Mouse (Mus musculus) urinary bladder, adult 2 months (tissue): ENCODE measurements around the gene Rtn4. TPM values are rescaled to one million over a fixed set of nuclear protein-coding genes. Genes with fewer than 3 reads are reported as not detected.
"Not testable (repeated sequence)": the region's sequence is repeated elsewhere in the genome, so short reads cannot be mapped to it uniquely, and the experiment has no call there.

Source experiments
- DNase-seq: peaks from one replicate; pipeline ENCODE4 v3.0.0; 2022; ENCODE audit warnings: low spot score
- polyA plus RNA-seq: library from polyadenylated mRNA; depleted of rRNA; stranded (reverse); fragments of >200 nt; gene quantifications from 2 replicates; pipeline ENCODE4 v1.2.3, GENCODE M21; 2012; rRNA removed

The Rtn4 gene
- polyA plus RNA-seq, result 292 and 342 TPM in 2 replicates

DNA sequence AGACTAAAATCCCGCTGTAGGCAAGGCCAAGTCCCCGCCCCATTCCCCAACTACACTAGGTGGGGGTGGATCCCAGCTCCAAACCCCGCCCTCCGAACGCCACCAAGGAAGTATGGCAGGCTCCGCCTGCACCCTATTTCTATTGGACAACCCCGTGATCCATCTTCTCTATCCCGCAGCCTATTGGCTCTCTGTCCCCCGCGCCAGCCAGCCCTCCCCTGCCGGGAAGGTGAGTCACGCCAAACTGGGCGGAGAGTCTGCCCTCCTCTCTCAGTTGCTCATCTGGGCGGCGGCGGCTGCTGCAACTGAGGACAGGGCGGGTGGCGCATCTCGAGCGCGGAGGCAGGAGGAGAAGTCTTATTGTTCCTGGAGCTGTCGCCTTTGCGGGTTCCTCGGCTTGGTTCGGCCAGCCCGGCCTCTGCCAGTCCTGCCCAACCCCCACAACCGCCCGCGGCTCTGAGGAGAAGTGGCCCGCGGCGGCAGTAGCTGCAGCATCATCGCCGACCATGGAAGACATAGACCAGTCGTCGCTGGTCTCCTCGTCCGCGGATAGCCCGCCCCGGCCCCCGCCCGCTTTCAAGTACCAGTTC lies at the start of gene Rtn4:
TSS of gene Rtn4 (plus strand) at position 265 of the 590 bp plus-strand sequence.
- DNase-seq, result peak; percentile 93

DNA sequence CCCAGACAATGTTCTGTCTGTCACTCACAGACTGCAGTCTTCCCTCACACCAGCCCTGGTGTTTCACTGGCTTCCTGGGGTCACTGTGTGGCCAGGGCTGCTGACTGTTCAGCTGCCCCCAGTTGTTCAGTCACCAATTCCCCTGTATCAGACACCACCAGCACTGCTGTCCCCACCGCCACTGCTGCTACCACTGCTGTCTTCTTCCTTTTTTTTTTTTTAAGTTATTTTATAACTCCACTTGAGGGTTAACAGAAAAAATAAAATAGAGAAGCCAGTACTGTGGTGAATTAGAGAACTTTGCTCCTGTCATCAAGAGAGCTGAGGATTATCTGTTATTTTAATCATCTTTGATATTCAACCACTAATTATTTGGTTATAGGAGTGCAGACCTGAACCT lies 48.3 kb upstream of the Rtn4 start:
- DNase-seq, result no peak

DNA sequence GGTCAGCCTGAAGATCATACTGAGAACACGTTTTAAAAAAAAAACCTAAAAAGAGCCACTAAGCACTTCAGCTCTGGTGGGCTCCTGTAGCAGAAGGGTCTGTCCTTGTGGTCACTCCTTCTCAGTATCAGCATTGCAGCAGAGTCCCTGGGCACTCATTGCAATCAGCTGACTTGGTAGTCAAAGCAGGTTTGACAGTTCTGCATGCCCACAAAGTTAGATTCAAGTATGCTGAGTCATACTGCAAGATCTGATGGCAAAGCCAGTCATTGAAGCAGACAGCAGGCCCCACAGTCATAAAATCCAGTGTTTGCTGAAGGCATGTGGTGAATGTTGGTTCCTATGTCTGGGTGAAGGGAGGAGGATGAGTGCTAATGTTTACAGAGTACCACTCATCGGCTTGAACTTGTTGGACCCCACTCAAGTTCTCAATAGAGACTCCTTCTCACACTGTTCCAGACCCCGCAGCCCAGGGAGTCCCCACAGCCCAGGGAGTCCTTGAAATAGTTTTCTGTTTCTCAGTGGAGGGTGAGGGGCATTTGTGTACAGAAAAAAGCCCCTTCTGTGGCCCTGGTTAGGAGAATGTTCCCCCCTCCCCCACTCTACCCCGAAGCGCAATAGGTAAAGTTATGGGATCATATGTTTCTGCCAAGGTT lies 47.2 kb upstream of the Rtn4 start:
- DNase-seq, result no peak

DNA sequence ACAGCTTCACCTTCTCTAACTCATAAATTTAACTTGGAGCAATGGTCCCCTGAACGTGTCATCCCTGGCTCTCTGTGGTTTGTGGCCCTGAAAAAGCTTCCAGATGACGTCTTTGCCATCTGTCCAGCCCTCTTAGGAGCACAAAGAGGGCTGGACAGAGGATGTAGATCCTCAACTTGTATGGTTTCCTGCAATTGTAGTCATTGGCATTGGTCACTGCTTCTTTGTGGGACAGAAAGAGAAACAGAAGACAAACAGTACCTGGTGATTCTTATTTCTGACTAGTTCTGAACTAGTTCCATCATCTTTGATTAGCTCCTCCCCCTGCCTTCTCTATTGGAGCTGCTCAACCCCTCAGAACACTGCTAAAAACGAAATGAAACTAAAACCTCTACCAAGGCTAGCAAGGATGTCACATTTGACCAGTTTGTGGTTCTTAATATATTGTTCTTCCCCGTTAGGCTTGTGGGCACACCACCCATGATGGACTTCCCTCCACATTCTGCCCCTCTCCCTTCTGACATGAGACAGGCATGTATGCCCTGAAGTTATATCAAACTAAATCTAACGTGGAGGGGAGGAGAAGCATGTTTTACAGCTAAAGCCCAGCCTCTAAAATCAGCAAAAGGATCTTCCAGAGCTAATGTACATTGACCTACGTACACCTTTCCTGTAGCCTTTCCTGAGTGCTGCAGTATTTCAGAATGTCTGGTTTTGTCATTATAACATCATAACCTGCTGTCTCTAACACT lies 45.0 kb upstream of the Rtn4 start:
- DNase-seq, result no peak

DNA sequence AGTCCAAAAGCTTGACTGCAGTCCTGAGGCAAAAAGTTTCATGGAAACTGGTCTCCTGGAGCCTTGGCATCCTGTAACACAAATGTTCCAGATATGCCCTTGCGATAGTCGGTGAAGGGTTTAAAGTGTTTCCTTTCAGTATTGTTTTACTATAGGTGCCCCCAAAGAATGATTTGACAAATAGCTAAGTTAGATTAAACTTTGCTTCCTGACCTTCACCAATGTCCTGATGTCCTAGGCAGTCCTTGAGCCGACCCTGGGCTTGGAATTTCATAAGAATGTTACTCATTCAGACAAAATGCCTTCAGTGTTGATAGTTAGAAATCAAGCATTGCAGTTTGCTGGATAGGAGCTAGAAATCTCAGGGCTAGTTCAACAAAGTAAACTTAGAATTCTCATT lies 37.4 kb upstream of the Rtn4 start:
- DNase-seq, result not testable (repeated sequence)

DNA sequence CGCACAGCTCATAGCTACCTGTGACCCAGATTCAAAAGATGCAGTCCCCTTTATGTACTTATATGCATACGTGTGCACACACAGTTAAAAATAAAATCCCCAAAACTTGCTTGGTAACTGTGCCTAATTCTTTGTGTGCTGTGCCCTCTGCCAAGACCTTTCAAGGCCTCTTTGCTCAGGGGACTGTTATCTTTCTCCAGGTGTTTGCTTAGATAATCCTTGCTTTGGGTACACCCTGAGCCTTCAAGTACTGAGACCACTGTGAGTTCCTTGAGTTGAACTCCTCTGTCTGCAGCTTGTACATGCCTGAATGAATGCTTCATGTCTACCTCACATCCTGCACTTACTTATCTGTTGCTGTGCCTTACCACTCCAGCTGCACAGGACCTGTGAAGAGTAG lies 32.0 kb upstream of the Rtn4 start:
- no peak for DNase-seq

DNA sequence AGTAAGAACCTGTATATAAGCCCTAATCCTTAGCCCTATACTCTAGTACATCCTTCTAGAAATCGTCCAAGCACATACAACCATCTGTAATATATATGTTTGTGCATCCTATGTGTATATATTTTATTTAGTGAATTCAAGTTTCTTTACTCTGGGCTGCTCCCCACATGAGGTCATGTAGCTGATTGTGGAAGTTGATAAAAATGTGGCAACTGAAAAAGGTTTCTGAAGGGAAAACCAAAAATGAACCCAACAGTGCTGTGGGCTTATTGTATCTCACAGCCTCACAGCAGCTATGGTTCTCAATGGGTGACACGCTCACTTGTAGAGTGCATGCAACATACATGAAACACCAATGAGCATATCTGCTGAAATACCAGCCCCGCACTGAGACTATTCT lies 25.1 kb upstream of the Rtn4 start:
- no peak for DNase-seq

DNA sequence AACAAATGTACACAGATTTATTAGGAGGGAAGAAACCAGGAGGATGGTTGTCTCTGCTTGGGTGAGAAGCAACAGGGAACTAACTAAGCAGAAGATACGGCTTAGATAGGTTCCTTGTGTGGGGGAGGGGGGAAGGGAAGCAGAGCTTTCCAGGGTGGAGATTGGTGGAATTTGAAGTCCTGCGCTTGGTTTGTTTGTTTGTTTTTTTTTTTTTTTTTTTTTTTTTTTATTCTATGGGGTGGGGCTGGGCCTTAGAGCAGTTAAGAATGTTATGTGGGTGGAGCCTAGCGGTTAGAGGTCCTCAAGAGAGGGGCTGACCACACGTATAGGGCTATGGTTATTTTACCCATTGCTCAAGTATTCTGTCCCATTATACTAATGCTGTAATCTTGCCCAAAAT lies 23.0 kb upstream of the Rtn4 start:
- no peak for DNase-seq

DNA sequence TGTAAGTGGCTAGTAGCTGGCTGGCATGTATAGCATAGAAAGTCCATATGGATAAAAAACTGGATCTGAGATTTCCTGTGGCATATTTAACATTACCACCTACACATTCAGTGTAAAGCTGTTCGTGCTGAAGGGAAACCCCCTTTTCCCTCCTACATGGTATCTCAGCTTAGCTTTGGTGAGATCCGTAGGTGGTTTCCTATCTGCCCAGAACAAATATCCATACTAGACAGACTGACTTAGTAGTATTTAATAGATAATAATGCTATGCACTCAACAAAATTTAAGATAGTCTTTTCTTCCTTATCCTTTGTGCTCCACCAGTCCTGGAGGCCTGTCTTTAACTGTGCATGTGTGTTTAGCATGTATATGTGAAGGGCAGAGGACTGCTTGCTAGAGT lies 19.4 kb upstream of the Rtn4 start:
- DNase-seq, result no peak

DNA sequence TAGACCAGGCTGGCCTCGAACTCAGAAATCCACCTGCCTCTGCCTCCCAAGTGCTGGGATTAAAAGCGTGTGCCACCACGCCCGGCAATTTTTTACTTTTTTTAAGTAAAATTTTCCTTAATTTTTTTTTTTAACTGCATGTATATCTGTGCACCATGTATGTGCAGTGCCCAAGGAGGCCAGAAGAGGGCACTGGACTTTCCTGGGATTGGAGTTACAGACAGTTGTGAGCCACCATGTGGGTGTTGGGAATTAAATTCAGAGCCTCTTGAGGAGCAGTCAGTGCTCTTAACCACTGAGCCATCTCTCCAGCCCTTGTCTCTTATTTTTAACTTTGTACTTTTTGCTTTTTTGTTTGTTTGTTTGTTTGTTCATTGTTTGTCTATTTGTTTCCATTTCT lies 16.0 kb upstream of the Rtn4 start:
- DNase-seq, result no peak

DNA sequence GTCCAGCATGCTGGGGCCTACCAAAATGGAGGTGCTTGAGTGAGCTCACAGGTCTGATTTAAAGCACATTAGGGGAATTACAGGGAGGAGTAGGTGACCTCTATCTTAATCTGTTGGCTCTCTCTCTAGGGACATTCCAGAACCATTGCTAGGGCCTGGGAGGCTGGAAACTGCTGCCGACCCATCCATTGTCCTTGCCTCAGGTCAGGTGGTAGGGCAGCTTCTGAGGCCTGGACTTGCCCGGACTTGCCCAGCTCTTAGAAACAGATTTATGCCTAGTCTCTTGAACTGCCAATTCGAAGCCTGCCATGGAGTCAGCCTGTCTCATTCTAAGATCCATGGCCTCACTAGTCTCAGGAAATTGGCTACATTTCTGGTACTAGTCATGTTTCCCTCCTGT lies 12.8 kb upstream of the Rtn4 start:
- DNase-seq, result no peak

DNA sequence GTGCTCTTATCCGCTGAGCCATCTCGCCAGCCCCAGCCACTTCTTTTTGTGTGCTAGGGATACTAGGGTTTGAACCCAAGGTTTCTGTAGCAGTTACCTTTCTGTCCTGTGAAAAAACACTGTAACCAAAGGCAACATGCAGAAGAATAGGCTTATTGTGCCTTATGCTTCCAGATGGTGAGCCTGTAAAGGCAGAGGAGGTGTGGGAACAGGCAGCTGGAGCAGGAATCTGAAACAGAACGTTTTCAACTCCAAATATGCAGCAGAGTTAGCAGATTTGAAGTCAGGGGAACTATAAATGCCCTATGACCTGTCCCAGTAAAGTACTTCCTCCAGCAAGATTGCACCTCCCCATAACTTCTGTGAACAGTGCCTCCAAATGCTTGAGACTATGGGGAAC lies 12.0 kb upstream of the Rtn4 start:
- DNase-seq, result no peak

DNA sequence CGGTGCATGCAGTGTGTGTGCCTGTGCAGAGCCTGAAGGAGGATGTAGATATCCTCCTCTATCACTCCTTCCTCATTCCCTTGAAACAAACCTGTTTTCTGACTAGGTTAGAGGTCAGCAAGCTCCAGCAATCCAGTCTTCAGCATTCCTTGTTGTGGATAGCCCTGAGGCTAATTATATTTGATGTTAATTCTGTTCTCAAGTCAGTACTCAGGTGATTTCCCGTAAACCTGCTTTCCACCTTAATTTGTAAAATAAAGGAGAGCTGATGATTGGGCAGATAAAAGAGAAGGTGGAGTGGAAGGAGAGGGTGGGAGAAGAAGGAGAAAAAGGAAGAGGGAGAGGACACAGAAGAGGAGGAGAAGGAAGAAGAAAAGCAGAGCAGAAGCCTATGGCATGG lies 8.5 kb upstream of the Rtn4 start:
- DNase-seq, result no peak

DNA sequence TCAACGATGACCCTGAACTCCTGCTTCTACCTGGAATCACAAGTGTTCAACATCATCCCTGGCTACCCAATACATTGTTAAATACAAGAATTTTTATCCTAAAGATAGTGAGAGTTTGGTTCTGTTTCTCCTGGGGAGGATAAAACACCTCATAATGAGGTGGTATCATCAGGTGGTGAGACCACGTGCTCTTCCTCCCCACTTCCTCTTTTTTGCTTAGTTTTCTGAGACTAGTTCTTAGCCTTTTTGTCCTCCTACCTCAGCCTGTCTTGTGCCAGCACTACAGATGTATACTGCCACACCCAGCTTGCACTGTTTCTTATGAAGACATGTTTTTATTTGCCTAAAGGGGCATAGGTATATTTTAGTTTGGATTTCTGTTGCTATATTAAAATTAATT lies 6.6 kb upstream of the Rtn4 start:
- DNase-seq, result no peak

DNA sequence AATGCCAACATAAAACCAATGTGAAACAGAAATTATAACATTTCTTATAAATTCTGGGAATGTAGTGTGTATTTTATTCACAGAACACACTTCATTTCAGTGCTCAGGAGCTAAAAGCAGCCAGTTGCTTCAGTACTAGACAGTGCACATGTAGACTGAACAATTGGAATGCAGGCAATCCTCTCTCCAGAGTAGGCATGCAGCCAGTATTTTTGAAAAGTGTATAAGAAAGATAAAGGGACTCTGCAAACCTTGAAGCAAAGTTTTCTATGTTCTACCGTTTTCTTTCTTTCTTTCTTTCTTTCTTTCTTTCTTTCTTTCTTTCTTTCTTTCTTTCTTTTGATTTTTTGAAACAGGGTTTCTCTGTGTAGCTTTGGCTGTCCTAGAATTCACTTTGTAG lies 1.2 kb upstream of the Rtn4 start:
- no peak for DNase-seq

DNA sequence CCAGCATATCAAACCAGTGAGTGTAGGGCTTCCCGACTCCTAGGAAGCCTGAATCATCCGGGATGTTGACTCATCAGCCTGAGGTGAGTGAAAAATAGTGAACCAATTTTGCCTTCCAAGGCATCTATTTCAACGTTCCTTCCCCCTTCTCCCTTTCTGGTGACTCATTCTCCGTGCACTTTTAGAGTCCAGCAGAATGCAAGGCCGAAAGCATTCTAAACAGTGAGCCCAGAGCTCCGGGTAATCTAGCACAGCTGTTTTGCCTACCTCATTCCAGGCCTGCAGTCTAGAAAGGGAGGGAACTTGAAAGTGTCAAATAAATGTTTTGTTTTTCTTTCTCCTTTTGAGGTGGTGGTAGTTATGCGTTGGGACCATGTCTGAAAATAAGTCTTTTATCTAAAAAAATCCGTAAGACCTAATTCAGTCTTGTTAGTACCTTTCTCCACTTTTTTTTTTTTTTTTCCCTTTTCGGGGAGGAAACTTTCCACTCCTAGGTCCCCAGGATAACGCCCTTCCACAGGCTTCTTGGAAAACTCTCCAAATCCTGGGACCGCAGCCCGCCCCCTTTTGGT lies 550 bp upstream of the Rtn4 start:
- DNase-seq, result no peak

DNA sequence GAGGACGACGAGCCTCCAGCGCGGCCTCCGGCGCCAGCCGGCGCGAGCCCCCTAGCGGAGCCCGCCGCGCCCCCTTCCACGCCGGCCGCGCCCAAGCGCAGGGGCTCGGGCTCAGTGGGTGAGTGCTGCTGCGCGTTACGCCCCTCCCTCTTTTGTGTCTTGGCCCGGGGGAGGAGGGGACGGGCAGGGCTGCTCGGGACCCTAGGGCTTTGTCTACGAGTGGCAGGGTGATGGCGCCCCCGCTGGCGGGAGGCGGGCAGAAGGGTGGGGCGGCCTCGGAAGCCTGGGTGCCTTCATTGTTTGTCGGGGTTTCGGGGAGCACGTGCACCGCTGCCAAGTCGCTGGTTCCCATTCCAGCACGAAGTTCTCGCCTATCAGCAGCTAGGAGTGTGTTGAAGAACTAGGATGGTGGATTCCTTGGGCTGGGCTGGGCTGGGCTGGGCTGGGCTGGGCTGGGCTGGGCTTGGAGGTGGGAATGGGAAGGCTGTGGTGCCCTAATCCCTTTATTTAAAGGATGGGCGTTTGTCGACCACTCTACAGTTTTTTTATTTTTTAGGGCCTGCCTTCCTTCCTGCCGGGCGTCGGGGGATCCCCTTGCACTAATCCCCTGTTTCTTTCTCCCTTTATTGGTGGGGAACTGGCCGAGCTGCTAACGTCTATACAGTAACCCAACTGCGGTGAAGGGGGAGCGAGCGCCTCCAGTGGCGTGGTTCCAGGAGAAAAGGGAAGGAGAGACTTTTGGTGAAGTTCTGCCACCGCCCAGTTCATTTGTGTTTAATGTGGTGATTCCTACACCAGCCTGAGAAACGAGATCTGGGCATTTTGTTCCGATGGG lies 1.0 kb downstream of the Rtn4 start:
- DNase-seq, result peak; percentile 85

DNA sequence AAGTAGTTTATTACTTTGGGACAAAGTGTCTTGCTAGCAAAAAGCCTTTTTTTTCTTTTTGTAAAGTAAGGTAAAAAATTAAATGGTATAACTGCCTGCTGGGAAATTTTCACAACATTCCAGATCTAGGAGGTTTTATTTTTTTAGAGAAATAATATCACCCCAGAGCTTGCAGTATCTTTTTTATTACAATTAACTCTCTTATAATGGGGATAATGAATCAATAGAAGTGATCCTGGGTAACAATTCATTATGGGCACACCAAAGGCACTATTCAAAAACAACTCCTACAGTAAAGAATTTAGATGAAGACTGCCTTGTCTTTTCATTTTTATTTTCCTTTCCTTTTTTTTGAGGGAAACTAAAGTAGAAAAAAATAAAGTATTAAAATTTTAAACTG lies 2.0 kb downstream of the Rtn4 start:
- no peak for DNase-seq

DNA sequence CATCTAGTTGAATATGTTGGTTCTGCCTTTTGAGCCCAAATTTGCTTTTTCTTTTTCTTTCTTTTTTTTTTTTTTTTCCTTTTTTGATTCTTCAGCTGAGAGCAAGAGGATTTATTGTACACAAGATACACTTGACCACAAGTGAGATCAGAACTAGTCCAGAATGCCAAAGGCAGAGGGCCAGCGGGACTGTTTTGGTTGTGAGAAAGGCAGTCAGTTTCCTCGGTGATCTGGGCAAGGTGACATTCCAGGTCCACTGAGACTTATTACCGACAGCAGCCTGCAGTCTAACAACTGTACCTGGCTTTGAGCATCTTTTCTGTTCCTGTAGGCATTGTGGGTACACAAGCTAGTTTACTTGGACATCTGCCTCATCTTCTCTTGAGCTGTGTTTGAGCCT lies 10.0 kb downstream of the Rtn4 start:
- no peak for DNase-seq

DNA sequence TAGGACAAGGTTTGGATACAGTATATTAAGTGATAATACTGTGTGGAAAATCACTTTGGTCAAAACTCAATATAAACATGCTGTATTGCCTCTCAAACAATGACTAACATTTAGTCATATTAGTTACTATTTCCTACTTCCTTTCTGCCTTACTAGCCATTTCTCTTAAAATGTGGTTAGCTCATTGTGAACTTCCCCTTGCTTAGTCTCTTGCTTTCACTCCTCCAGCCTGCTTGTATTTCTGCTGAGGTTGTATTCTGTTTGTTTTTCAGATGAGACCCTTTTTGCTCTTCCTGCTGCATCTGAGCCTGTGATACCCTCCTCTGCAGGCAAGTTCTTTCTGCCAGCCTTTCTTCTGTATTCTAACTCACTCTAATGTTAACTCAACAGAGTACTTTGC lies 12.5 kb downstream of the Rtn4 start:
- DNase-seq, result no peak

DNA sequence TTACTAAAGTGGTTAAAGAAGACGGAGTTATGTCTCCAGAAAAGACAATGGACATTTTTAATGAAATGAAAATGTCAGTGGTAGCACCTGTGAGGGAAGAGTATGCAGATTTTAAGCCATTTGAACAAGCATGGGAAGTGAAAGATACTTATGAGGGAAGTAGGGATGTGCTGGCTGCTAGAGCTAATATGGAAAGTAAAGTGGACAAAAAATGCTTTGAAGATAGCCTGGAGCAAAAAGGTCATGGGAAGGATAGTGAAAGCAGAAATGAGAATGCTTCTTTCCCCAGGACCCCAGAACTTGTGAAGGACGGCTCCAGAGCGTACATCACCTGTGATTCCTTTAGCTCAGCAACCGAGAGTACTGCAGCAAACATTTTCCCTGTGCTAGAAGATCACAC lies 14.1 kb downstream of the Rtn4 start:
- no peak for DNase-seq

DNA sequence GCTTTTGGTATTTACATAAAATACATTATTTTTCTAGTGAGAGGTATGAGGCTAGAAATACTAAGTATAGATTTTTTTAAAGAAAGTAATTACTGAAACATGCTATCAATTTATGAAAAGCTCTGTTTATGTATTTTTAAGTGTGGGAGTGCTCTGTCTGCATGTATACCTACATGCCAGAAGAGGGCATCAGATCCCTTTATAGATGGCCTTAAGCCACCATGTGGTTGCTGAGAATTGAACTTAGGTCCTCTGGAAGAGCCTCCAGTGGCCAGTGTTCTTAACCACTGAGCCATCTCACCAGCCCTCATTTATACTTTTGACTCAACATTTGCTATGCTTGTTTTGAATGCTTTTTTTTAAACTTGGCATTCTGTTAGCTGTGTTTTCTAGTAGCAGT lies 16.8 kb downstream of the Rtn4 start:
- no peak for DNase-seq
